Mouse (Mus musculus): ENCODE results near the gene Hsd17b12.
A peak's percentile ranks its signal among the peaks of the same experiment; 100 is the strongest.

The Hsd17b12 gene

GRCm38 (mm10) chr2:94010335-94011291, 147.2 kb downstream of the Hsd17b12 start, which contains the start of gene Alkbh3:
TSS of gene Alkbh3 (minus strand) at chr2:94010807.
- peak; percentile 98 for DNase-seq (ENCODE audit: extremely low spot score, low spot score)

- peak; percentile 91 for DNase-seq (ENCODE audit: extremely low spot score, low spot score)
Observed at GRCm38 (mm10) chr2:94002331-94002730, 155.4 kb downstream of the Hsd17b12 start.

- DNase-seq (ENCODE audit: extremely low spot score, low spot score) = no peak
Observed at GRCm38 (mm10) chr2:94001918-94002317, 155.8 kb downstream of the Hsd17b12 start.

- no peak for DNase-seq (ENCODE audit: extremely low spot score, low spot score)
Observed at GRCm38 (mm10) chr2:94001411-94001810, 156.4 kb downstream of the Hsd17b12 start.

GRCm38 (mm10) chr2:93996254-93996653, 161.5 kb downstream of the Hsd17b12 start, which contains the start of gene Gm27027:
TSS of gene Gm27027 (minus strand) at chr2:93996354.
- DNase-seq (ENCODE audit: extremely low spot score, low spot score) = no peak

GRCm38 (mm10) chr2:93992810-93993209, 165.0 kb downstream of the Hsd17b12 start:
- DNase-seq (ENCODE audit: extremely low spot score, low spot score) = no peak

- DNase-seq (ENCODE audit: extremely low spot score, low spot score) = no peak
Observed at GRCm38 (mm10) chr2:93992259-93992658, 165.5 kb downstream of the Hsd17b12 start.

GRCm38 (mm10) chr2:93991336-93991735, 166.4 kb downstream of the Hsd17b12 start:
- DNase-seq (ENCODE audit: extremely low spot score, low spot score) = no peak

- no peak for DNase-seq (ENCODE audit: extremely low spot score, low spot score)
Observed at GRCm38 (mm10) chr2:93988440-93988839, 169.3 kb downstream of the Hsd17b12 start.
